Mouse (Mus musculus): ENCODE results near the gene Xpr1. TPM values are rescaled to one million over a fixed set of nuclear protein-coding genes. Genes with fewer than 3 reads are reported as not detected.

The Xpr1 gene
- polyA plus RNA-seq, 1 experiment = 27.2 TPM

GRCm38 (mm10) chr1:155394021-155394420, 23.2 kb downstream of the Xpr1 start:
- no peak overlapping the region for H3K4me3 ChIP-seq (ENCODE audit: low read depth, low read length)
- no peaks in the 10 kb centered on the region; the same call in 1 of the 2 replicates for H3K36me3 ChIP-seq (ENCODE audit: control insufficient read depth, insufficient read depth, low read length, poor library complexity, severe bottlenecking)
- no peak for TF ChIP-seq CTCF (IDR thresholded peaks at IDR 0.05; ENCODE audit: low read depth, low read length)
- no peak for TF ChIP-seq EP300 (IDR thresholded peaks at IDR 0.05; ENCODE audit: insufficient read depth, low read depth, low read length)
- no peak for TF ChIP-seq POLR2A (IDR thresholded peaks at IDR 0.05; ENCODE audit: insufficient read depth, low read length)
- no peak overlapping the region for H3K9ac ChIP-seq (ENCODE audit: low read depth, poor library complexity, severe bottlenecking)
- no peak overlapping the region for H3K27ac ChIP-seq (ENCODE audit: insufficient read depth, low read length)
- no peaks in the 10 kb centered on the region for H3K4me1 ChIP-seq (ENCODE audit: control insufficient read depth, insufficient read depth, low read length)
- H3K9me3 ChIP-seq (replicated peaks; ENCODE audit: control insufficient read depth, insufficient read depth, low read length, poor library complexity, severe bottlenecking) = no peaks in the 10 kb centered on the region
- H3K27me3 ChIP-seq (ENCODE audit: control insufficient read depth, insufficient read depth, low read length, poor library complexity, severe bottlenecking) = no peaks in the 10 kb centered on the region

- Histone ChIP-seq H3K4me1 (ENCODE audit: control insufficient read depth, insufficient read depth, low read length) (no peaks in the 10 kb centered on the region), H3K9ac (ENCODE audit: low read depth, poor library complexity, severe bottlenecking) (no peak overlapping the region), H3K36me3 (ENCODE audit: control insufficient read depth, insufficient read depth, low read length, poor library complexity, severe bottlenecking) (no peaks in the 10 kb centered on the region; the same call in 1 of the 2 replicates), H3K27ac (ENCODE audit: insufficient read depth, low read length) (no peak overlapping the region), H3K9me3 (replicated peaks; ENCODE audit: control insufficient read depth, insufficient read depth, low read length, poor library complexity, severe bottlenecking) (no peaks in the 10 kb centered on the region), H3K4me3 (ENCODE audit: low read depth, low read length) (no peak overlapping the region), H3K27me3 (ENCODE audit: control insufficient read depth, insufficient read depth, low read length, poor library complexity, severe bottlenecking) (no peaks in the 10 kb centered on the region)
- TF ChIP-seq POLR2A (IDR thresholded peaks at IDR 0.05; ENCODE audit: insufficient read depth, low read length) (no peak), EP300 (IDR thresholded peaks at IDR 0.05; ENCODE audit: insufficient read depth, low read depth, low read length) (no peak), CTCF (IDR thresholded peaks at IDR 0.05; ENCODE audit: low read depth, low read length) (no peak)
Measured at GRCm38 (mm10) chr1:155392825-155393224, 24.4 kb downstream of the Xpr1 start.

- H3K4me3 ChIP-seq (ENCODE audit: low read depth, low read length) = no peak overlapping the region
- no peak overlapping the region for H3K27ac ChIP-seq (ENCODE audit: insufficient read depth, low read length)
- TF ChIP-seq CTCF (IDR thresholded peaks at IDR 0.05; ENCODE audit: low read depth, low read length) (no peak), EP300 (IDR thresholded peaks at IDR 0.05; ENCODE audit: insufficient read depth, low read depth, low read length) (no peak), POLR2A (IDR thresholded peaks at IDR 0.05; ENCODE audit: insufficient read depth, low read length) (no peak)
- H3K4me1 ChIP-seq (ENCODE audit: control insufficient read depth, insufficient read depth, low read length) = no peaks in the 10 kb centered on the region
- no peak overlapping the region for H3K9ac ChIP-seq (ENCODE audit: low read depth, poor library complexity, severe bottlenecking)
- no peaks in the 10 kb centered on the region for H3K27me3 ChIP-seq (ENCODE audit: control insufficient read depth, insufficient read depth, low read length, poor library complexity, severe bottlenecking)
- no peaks in the 10 kb centered on the region; the same call in 1 of the 2 replicates for H3K36me3 ChIP-seq (ENCODE audit: control insufficient read depth, insufficient read depth, low read length, poor library complexity, severe bottlenecking)
- no peaks in the 10 kb centered on the region for H3K9me3 ChIP-seq (replicated peaks; ENCODE audit: control insufficient read depth, insufficient read depth, low read length, poor library complexity, severe bottlenecking)
Measured at GRCm38 (mm10) chr1:155391537-155391936, 25.7 kb downstream of the Xpr1 start.

GRCm38 (mm10) chr1:155388418-155388817, 28.8 kb downstream of the Xpr1 start:
- H3K4me1 ChIP-seq (ENCODE audit: control insufficient read depth, insufficient read depth, low read length) = no peaks in the 10 kb centered on the region
- TF ChIP-seq POLR2A (IDR thresholded peaks at IDR 0.05; ENCODE audit: insufficient read depth, low read length) (no peak), EP300 (IDR thresholded peaks at IDR 0.05; ENCODE audit: insufficient read depth, low read depth, low read length) (no peak), CTCF (IDR thresholded peaks at IDR 0.05; ENCODE audit: low read depth, low read length) (no peak)
- H3K4me3 ChIP-seq (ENCODE audit: low read depth, low read length) = no peak overlapping the region
- H3K27ac ChIP-seq (ENCODE audit: insufficient read depth, low read length) = no peak overlapping the region
- H3K36me3 ChIP-seq (ENCODE audit: control insufficient read depth, insufficient read depth, low read length, poor library complexity, severe bottlenecking) = no peaks in the 10 kb centered on the region; the same call in 1 of the 2 replicates
- no peaks in the 10 kb centered on the region for H3K9me3 ChIP-seq (replicated peaks; ENCODE audit: control insufficient read depth, insufficient read depth, low read length, poor library complexity, severe bottlenecking)
- no peaks in the 10 kb centered on the region for H3K27me3 ChIP-seq (ENCODE audit: control insufficient read depth, insufficient read depth, low read length, poor library complexity, severe bottlenecking)
- H3K9ac ChIP-seq (ENCODE audit: low read depth, poor library complexity, severe bottlenecking) = no peak overlapping the region

- TF ChIP-seq POLR2A (IDR thresholded peaks at IDR 0.05; ENCODE audit: insufficient read depth, low read length) = no peak
- TF ChIP-seq CTCF (IDR thresholded peaks at IDR 0.05; ENCODE audit: low read depth, low read length) = no peak
- no peak for TF ChIP-seq EP300 (IDR thresholded peaks at IDR 0.05; ENCODE audit: insufficient read depth, low read depth, low read length)
- Histone ChIP-seq H3K4me1 (ENCODE audit: control insufficient read depth, insufficient read depth, low read length) (no peaks in the 10 kb centered on the region), H3K9ac (ENCODE audit: low read depth, poor library complexity, severe bottlenecking) (no peak overlapping the region), H3K36me3 (ENCODE audit: control insufficient read depth, insufficient read depth, low read length, poor library complexity, severe bottlenecking) (no peaks in the 10 kb centered on the region; the same call in 1 of the 2 replicates), H3K9me3 (replicated peaks; ENCODE audit: control insufficient read depth, insufficient read depth, low read length, poor library complexity, severe bottlenecking) (no peaks in the 10 kb centered on the region), H3K4me3 (ENCODE audit: low read depth, low read length) (no peak overlapping the region), H3K27ac (ENCODE audit: insufficient read depth, low read length) (no peak overlapping the region), H3K27me3 (ENCODE audit: control insufficient read depth, insufficient read depth, low read length, poor library complexity, severe bottlenecking) (no peaks in the 10 kb centered on the region)
Measured at GRCm38 (mm10) chr1:155386551-155386950, 30.7 kb downstream of the Xpr1 start.

GRCm38 (mm10) chr1:155383319-155384302, 33.6 kb downstream of the Xpr1 start:
- Histone ChIP-seq H3K36me3 (ENCODE audit: control insufficient read depth, insufficient read depth, low read length, poor library complexity, severe bottlenecking) (no peaks in the 10 kb centered on the region), H3K4me3 (ENCODE audit: low read depth, low read length) (no peak overlapping the region), H3K9ac (ENCODE audit: low read depth, poor library complexity, severe bottlenecking) (no peak overlapping the region), H3K27ac (ENCODE audit: insufficient read depth, low read length) (no peak overlapping the region), H3K4me1 (ENCODE audit: control insufficient read depth, insufficient read depth, low read length) (no peaks in the 10 kb centered on the region), H3K9me3 (replicated peaks; ENCODE audit: control insufficient read depth, insufficient read depth, low read length, poor library complexity, severe bottlenecking) (no peaks in the 10 kb centered on the region), H3K27me3 (ENCODE audit: control insufficient read depth, insufficient read depth, low read length, poor library complexity, severe bottlenecking) (no peaks in the 10 kb centered on the region)
- TF ChIP-seq EP300 (IDR thresholded peaks at IDR 0.05; ENCODE audit: insufficient read depth, low read depth, low read length) (no peak), CTCF (IDR thresholded peaks at IDR 0.05; ENCODE audit: low read depth, low read length) (no peak), POLR2A (IDR thresholded peaks at IDR 0.05; ENCODE audit: insufficient read depth, low read length) (no peak)

Measured in ES-Bruce4 (cell line).